Mouse (Mus musculus) gastrocnemius, adult 18-20 months (tissue): ENCODE data around the gene Gm13277. TPM values are rescaled to one million over a fixed set of nuclear protein-coding genes. Genes with fewer than 3 reads are reported as not detected.
"Not testable (repeated sequence)": the region's sequence is repeated elsewhere in the genome, so short reads cannot be mapped to it uniquely, and the experiment has no call there.

Experiments used
- DNase-seq: peaks from one replicate; pipeline ENCODE4 v3.0.0; 2021; ENCODE audit warnings: low spot score
- total RNA-seq, 2 experiments: library from RNA; stranded (reverse); gene quantifications; 2 replicates each; pipeline ENCODE4 v1.2.3; 2021

The Gm13277 gene
- total RNA-seq, 2 experiments from 2014 or later = not detected

DNA sequence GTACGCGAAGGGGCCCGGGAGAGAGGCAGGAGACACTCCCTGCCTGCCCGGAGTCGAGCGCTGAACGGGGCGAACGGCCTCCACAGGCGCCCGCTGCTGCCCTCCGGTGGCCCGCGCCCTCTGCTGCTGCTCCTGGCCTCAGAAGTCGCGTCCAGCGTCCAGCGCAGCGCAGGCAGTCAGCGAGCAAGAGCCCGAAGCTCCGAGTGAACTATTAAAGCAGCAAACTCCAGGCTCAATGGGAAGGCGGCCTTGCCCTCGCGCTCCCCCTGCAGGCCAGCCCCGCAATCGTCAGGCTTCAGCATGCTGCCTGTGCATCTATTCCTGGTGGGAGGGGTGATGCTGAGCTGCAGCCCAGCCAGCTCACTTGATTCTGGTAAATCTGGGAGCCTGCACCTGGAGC, 3.0 kb upstream of the Gm13277 start, which contains the start of gene Gm13276:
Gene Gm13276 (plus strand): TSS at position 301 of the 400 bp plus-strand sequence.
- DNase-seq = not testable (repeated sequence)

DNA sequence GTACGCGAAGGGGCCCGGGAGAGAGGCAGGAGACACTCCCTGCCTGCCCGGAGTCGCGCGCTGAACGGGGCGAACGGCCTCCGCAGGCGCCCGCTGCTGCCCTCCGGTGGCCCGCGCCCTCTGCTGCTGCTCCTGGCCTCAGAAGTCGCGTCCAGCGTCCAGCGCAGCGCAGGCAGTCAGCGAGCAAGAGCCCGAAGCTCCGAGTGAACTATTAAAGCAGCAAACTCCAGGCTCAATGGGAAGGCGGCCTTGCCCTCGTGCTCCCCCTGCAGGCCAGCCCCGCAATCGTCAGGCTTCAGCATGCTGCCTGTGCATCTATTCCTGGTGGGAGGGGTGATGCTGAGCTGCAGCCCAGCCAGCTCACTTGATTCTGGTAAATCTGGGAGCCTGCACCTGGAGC, 2.8 kb downstream of the Gm13277 start, which contains the start of gene Gm13278:
Gene Gm13278 (plus strand): TSS at position 301 of the 400 bp plus-strand sequence.
- not testable (repeated sequence) for DNase-seq

DNA sequence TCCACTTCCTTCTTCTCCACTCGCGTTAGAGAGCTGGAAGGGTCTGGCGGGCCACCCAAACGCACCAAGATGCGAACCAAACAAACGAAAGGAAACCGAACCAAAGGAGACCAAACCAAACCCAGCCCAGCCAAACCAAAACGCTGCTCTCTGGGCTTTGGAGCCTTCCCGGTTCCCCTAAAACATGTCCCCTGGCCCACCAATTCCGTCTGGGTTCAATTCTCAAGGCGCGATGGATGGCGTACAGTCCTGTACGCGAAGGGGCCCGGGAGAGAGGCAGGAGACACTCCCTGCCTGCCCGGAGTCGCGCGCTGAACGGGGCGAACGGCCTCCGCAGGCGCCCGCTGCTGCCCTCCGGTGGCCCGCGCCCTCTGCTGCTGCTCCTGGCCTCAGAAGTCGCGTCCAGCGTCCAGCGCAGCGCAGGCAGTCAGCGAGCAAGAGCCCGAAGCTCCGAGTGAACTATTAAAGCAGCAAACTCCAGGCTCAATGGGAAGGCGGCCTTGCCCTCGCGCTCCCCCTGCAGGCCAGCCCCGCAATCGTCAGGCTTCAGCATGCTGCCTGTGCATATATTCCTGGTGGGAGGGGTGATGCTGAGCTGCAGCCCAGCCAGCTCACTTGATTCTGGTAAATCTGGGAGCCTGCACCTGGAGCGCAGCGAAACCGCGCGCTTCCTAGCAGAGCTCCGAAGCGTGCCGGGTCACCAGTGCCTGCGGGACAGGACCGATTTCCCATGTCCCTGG, 5.7 kb downstream of the Gm13277 start, which contains the start of gene Gm13275:
Gene Gm13275 (plus strand): TSS at position 552 of the 740 bp plus-strand sequence.
- peak; percentile 58 for DNase-seq

DNA sequence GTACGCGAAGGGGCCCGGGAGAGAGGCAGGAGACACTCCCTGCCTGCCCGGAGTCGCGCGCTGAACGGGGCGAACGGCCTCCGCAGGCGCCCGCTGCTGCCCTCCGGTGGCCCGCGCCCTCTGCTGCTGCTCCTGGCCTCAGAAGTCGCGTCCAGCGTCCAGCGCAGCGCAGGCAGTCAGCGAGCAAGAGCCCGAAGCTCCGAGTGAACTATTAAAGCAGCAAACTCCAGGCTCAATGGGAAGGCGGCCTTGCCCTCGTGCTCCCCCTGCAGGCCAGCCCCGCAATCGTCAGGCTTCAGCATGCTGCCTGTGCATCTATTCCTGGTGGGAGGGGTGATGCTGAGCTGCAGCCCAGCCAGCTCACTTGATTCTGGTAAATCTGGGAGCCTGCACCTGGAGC, 8.7 kb downstream of the Gm13277 start, which contains the start of gene Gm13279:
Gene Gm13279 (plus strand): TSS at position 301 of the 400 bp plus-strand sequence.
- DNase-seq = not testable (repeated sequence)

DNA sequence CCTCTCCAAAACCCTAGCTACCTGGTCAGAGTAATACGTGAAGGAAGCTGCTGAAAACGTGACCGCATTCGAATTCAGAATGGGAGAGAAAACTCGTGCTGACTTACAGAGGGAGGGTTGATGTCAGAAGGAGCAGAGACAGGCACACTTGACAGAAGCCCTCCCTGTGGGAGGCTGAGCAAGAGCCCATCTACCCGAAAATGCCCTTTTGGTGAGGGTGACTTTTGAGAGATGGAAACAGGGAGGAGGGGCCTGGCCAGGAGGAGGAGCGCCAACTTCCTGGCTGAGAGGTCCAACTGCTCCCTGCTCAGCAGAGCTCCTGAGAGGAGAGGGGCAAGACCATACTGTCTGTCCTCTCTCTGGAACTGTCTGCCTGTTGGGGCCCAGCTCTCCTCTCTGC, 10.9 kb downstream of the Gm13277 start, which contains the start of gene Gm13285:
Gene Gm13285 (plus strand): TSS at position 301 of the 400 bp plus-strand sequence.
- not testable (repeated sequence) for DNase-seq

DNA sequence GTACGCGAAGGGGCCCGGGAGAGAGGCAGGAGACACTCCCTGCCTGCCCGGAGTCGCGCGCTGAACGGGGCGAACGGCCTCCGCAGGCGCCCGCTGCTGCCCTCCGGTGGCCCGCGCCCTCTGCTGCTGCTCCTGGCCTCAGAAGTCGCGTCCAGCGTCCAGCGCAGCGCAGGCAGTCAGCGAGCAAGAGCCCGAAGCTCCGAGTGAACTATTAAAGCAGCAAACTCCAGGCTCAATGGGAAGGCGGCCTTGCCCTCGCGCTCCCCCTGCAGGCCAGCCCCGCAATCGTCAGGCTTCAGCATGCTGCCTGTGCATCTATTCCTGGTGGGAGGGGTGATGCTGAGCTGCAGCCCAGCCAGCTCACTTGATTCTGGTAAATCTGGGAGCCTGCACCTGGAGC, 14.5 kb downstream of the Gm13277 start, which contains the start of gene Gm13287:
Gene Gm13287 (plus strand): TSS at position 301 of the 400 bp plus-strand sequence.
- not testable (repeated sequence) for DNase-seq

DNA sequence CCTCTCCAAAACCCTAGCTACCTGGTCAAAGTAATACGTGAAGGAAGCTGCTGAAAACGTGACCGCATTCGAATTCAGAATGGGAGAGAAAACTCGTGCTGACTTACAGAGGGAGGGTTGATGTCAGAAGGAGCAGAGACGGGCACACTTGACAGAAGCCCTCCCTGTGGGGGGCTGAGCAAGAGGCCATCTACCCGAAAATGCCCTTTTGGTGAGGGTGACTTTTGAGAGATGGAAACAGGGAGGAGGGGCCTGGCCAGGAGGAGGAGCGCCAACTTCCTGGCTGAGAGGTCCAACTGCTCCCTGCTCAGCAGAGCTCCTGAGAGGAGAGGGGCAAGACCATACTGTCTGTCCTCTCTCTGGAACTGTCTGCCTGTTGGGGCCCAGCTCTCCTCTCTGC, 16.8 kb downstream of the Gm13277 start, which contains the start of gene Gm13288:
Gene Gm13288 (plus strand): TSS at position 301 of the 400 bp plus-strand sequence.
- not testable (repeated sequence) for DNase-seq

DNA sequence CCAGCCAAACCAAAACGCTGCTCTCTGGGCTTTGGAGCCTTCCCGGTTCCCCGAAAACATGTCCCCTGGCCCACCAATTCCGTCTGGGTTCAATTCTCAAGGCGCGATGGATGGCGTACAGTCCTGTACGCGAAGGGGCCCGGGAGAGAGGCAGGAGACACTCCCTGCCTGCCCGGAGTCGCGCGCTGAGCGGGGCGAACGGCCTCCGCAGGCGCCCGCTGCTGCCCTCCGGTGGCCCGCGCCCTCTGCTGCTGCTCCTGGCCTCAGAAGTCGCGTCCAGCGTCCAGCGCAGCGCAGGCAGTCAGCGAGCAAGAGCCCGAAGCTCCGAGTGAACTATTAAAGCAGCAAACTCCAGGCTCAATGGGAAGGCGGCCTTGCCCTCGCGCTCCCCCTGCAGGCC, 17.3 kb downstream of the Gm13277 start:
- DNase-seq = peak; percentile 5

DNA sequence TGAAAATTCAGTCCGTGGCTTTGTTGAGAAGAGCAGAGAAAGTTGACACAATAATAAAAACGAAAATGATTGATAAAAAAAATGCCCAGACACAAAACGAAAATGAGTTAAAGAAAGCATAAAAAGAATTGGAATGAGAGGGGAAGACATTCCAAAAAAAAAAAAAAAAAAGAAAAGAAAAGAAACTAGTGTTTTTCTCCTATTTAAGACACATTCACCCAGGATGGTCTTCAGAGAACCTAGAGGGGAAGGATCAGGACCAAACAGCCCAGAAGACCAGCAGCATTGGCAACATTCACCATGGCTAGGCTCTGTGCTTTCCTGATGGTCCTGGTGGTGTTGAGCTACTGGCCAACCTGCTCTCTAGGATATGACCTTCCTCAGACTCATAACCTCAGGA, 27.5 kb downstream of the Gm13277 start, which contains the start of gene Ifna7:
Gene Ifna7 (plus strand): TSS at position 301 of the 400 bp plus-strand sequence.
- DNase-seq = no peak

DNA sequence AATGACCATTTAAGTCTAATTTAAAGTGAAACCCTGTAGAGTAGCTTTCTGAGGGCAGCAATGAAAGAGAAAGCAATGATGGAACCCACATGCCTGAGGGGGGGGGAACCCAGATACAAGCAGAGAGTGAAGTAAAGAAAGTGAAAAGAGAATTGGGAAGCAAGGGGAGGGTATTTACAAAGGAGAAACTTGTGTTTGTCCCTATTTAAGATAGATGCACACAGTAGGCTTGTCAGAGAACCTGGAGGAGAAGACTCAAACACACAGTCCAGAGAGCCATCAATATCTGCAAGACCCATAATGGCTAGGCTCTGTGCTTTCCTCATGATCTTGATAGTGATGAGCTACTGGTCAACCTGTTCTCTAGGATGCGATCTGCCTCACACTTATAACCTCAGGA, 31.2 kb downstream of the Gm13277 start, which contains the start of gene Ifna11:
Gene Ifna11 (plus strand): TSS at position 301 of the 400 bp plus-strand sequence.
- DNase-seq = no peak

DNA sequence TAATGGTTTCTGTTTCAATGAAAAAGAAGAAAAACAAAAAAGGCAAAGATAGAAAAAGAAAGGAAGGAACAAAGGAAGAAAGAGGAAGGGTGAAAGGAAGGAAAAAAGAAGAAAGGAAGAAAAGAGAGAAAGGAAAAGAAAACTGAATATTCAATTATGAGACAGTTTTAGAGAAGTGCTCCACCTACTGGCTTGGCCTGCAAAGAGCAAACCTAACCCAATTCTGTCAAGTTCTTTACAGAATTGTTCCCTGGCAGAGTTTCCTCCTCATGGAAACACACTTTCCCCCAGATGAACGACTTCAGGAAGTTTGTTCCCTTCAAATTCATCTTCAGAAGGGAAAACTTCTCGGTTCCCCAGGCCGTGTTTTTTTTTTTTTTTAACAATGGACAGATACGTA, 34.6 kb downstream of the Gm13277 start:
- DNase-seq = no peak

DNA sequence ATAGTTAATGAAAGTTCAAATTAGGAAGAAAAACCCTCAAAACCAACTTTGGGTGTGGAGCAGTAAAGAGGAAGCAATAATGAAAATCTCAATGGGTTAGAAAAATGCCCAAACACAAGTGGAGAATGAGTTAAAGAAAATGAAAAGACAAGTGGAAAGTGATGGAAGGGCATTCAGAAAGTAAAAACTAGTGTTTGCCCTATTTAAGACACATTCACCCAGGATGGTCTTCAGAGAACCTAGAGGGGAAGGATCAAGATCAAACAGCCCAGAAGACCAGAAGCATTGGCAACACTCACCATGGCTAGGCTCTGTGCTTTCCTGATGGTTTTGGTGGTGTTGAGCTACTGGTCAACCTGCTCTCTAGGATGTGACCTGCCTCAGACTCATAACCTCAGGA, 38.7 kb downstream of the Gm13277 start, which contains the start of gene Ifna6:
Gene Ifna6 (plus strand): TSS at position 301 of the 400 bp plus-strand sequence.
- not testable (repeated sequence) for DNase-seq

DNA sequence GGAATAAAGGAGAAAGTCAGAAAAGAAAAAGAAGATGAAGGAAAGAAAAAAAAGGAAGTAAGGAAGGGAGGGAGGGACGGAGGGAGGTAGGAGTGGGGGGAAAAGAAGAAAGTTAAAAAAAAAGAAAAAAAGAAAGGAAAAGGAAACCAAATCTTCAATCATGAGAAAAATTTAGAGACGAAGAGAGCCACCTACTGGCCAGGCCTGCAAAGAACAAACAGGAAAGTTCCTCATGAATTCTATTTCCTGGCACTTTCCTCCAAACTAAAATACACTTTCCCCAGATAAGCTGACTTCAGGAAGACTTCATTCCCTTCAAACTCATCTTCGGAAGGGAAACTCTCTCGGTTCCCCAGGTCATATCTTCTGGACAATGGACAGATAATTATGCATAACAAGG, 42.1 kb downstream of the Gm13277 start:
- peak; percentile 4 for DNase-seq

DNA sequence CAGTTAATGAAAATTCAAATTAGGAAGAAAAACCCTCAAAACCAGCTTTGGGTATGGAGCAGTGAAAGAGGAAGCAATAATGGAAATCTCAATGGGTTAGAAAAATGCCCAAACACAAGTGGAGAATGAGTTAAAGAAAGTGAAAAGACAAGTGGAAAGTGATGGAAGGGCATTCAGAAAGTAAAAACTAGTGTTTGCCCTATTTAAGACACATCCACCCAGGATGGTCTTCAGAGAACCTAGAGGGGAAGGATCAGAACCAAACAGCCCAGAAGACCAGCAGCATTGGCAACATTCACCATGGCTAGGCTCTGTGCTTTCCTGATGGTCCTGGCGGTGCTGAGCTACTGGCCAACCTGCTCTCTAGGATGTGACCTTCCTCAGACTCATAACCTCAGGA, 46.8 kb downstream of the Gm13277 start, which contains the start of gene Ifna5:
Gene Ifna5 (plus strand): TSS at position 301 of the 400 bp plus-strand sequence.
- DNase-seq = not testable (repeated sequence)

Other genes starting within 250 kb of the Gm13277 start
- gene Ifna15, start 230.4 kb upstream of the Gm13277 start, total RNA-seq = not detected
- not detected for gene Ifna14, start 216.8 kb upstream of the Gm13277 start, total RNA-seq
- not detected for gene Ifna9, start 196.2 kb upstream of the Gm13277 start, total RNA-seq
- gene Ifna12, start 185.3 kb upstream of the Gm13277 start, total RNA-seq = not detected
- gene C87499, start 154.2 kb upstream of the Gm13277 start, total RNA-seq = not detected
- gene Ifna13, start 144.2 kb upstream of the Gm13277 start, total RNA-seq = not detected
- not detected for gene Ifna16, start 111.7 kb upstream of the Gm13277 start, total RNA-seq
- gene Ifna2, start 104.7 kb upstream of the Gm13277 start, total RNA-seq = not detected
- gene Ifnab, start 97.3 kb upstream of the Gm13277 start, total RNA-seq = not detected
- under 1 TPM in 1 of 2 experiments, not detected in 1; 0.21 TPM for gene Gm26566, start 66.8 kb upstream of the Gm13277 start, total RNA-seq
- 10 to 100 TPM; 50.5 to 62.5 TPM for gene Klhl9, start 66.2 kb upstream of the Gm13277 start, total RNA-seq
- gene Gm13271, start 33.8 kb upstream of the Gm13277 start, total RNA-seq = not detected
- gene Gm13283, start 28.5 kb upstream of the Gm13277 start, total RNA-seq = not detected
- gene Gm13290, start 14.8 kb upstream of the Gm13277 start, total RNA-seq = not detected
- not detected for gene Gm13289, start 11.7 kb upstream of the Gm13277 start, total RNA-seq
- gene Gm13272, start 8.8 kb upstream of the Gm13277 start, total RNA-seq = not detected
- not detected for gene Ifnz, start 6.5 kb upstream of the Gm13277 start, total RNA-seq
- gene Gm13276, start 2.9 kb upstream of the Gm13277 start, total RNA-seq = not detected
- gene Gm13278, start 2.9 kb downstream of the Gm13277 start, total RNA-seq = not detected
- not detected for gene Gm13275, start 5.9 kb downstream of the Gm13277 start, total RNA-seq
- not detected for gene Gm13279, start 8.8 kb downstream of the Gm13277 start, total RNA-seq
- not detected for gene Gm13285, start 11.0 kb downstream of the Gm13277 start, total RNA-seq
- gene Gm13287, start 14.6 kb downstream of the Gm13277 start, total RNA-seq = not detected
- gene Gm13288, start 16.9 kb downstream of the Gm13277 start, total RNA-seq = not detected
- not detected for gene Ifna7, start 27.6 kb downstream of the Gm13277 start, total RNA-seq
- gene Ifna11, start 31.3 kb downstream of the Gm13277 start, total RNA-seq = not detected
- not detected for gene Ifna6, start 38.8 kb downstream of the Gm13277 start, total RNA-seq
- not detected for gene Ifna5, start 46.9 kb downstream of the Gm13277 start, total RNA-seq
- not detected for gene Ifna4, start 53.2 kb downstream of the Gm13277 start, total RNA-seq
- gene Ifna1, start 61.5 kb downstream of the Gm13277 start, total RNA-seq = not detected
- not detected for gene Ifne, start 91.6 kb downstream of the Gm13277 start, total RNA-seq